Comparison of ENCODE assay signal across 16 mouse cellular contexts in genomic region chr3:121224763-121225162, GRCm38 (mm10).
"Had no signal": no experiment of that assay in that cellular context is flagged by ENCODE, and none has a peak within 500 bp of the region (broad histone marks: within the 10 kb centered on the region; RNA-seq: fewer than 3 reads in every experiment).

No protein-coding gene starts in this region.

- H3K4me2 ChIP-seq: neural tube, embryonic 13.5 days; neural tube, embryonic 15.5 days; stomach, embryonic 15.5 days had no signal

- H3K36me3 ChIP-seq: neural tube, embryonic 13.5 days; neural tube, embryonic 15.5 days; stomach, embryonic 15.5 days had no signal

- DNase-seq: retina, postnatal 1 day; right cerebral cortex, adult 18-20 months; right cerebral cortex, postnatal 14 days; right cerebral cortex, postnatal 25 days; right cerebral cortex, postnatal 4 days; spleen, adult 18-20 months; thymus, adult 18-20 months; thymus, adult 2 months; thymus, postnatal 14 days; thymus, postnatal 25 days; thymus, postnatal 36 days; thymus, postnatal 4 days had no signal

- H3K27me3 ChIP-seq: neural tube, embryonic 13.5 days; neural tube, embryonic 15.5 days; stomach, embryonic 15.5 days had no signal

- H3K27ac ChIP-seq: neural tube, embryonic 13.5 days; neural tube, embryonic 15.5 days; stomach, embryonic 15.5 days; stomach, postnatal 0 days had no signal

- H3K9me3 ChIP-seq: neural tube, embryonic 13.5 days; neural tube, embryonic 15.5 days; stomach, embryonic 15.5 days had no signal

- H3K4me3 ChIP-seq: neural tube, embryonic 13.5 days; neural tube, embryonic 15.5 days; stomach, embryonic 15.5 days had no signal

- H3K4me1 ChIP-seq: neural tube, embryonic 13.5 days; neural tube, embryonic 15.5 days; stomach, embryonic 15.5 days had no signal

- H3K9ac ChIP-seq: neural tube, embryonic 13.5 days; neural tube, embryonic 15.5 days; stomach, embryonic 15.5 days had no signal
